Mouse (Mus musculus) lung, embryonic 14.5 days (tissue): Measurements from ENCODE around the gene Lrp5. TPM values are rescaled to one million over a fixed set of nuclear protein-coding genes. Genes with fewer than 3 reads are reported as not detected.

Source experiments
- ATAC-seq: fragments of 200-750 bp; cut with Nextera tagmentation; 2 replicates; pipeline ENCODE4 v1.8.0; 2017; ENCODE audit warnings: mild to moderate bottlenecking, moderate TSS enrichment, moderate library complexity; ENCODE audit not compliant: insufficient read depth
- DNase-seq: peaks from one replicate; pipeline ENCODE4 v3.0.0-alpha.2; 2015
- H3K27ac ChIP-seq: fragments of 300-500 bp; sonication (generic); 2 replicates; pipeline ENCODE4 v1.5.1; 2014; ENCODE audit warnings: low read depth, mild to moderate bottlenecking, moderate library complexity
- H3K27me3 ChIP-seq: fragments of 300-500 bp; sonication (generic); 2 replicates; pipeline ENCODE4 v1.6.1; 2014; ENCODE audit warnings: low read length, control low read depth; ENCODE audit not compliant: insufficient read depth
- H3K36me3 ChIP-seq: fragments of 300-500 bp; sonication (generic); 2 replicates; pipeline ENCODE4 v1.6.1; 2014; ENCODE audit warnings: control low read depth; ENCODE audit not compliant: insufficient read depth
- H3K4me1 ChIP-seq: fragments of 300-500 bp; sonication (generic); 2 replicates; pipeline ENCODE4 v1.6.1; 2014; ENCODE audit warnings: antibody characterized with exemption, control low read depth; ENCODE audit not compliant: insufficient read depth
- H3K4me2 ChIP-seq: fragments of 300-500 bp; sonication (generic); 2 replicates; pipeline ENCODE4 v1.6.1; 2014; ENCODE audit warnings: mild to moderate bottlenecking
- H3K4me3 ChIP-seq: fragments of 300-500 bp; sonication (generic); 2 replicates; pipeline ENCODE4 v1.5.1; 2014; ENCODE audit warnings: low read depth, low read length
- H3K9ac ChIP-seq: fragments of 300-500 bp; sonication (generic); 2 replicates; pipeline ENCODE4 v1.6.1; 2014
- H3K9me3 ChIP-seq: fragments of 300-500 bp; sonication (generic); 2 replicates; pipeline ENCODE4 v1.6.1; 2016; ENCODE audit warnings: low read depth, low read length, control low read depth
- CTCF ChIP-seq: IDR thresholded peaks from 2 replicates; pipeline ENCODE4 v1.5.1; 2016; ENCODE audit warnings: antibody characterized with exemption, low read depth
- WGBS: fragments of 180-500 bp; shearing (Covaris S2); extraction: QIAGEN DNeasy Blood & Tissue Kit; methylation state at CpG from one replicate; pipeline ENCODE4 v1.1.7; 2014; 5-methylcytosine and 5-hydroxymethylcytosine counted together
- polyA plus RNA-seq: library from polyadenylated mRNA; unstranded; fragments of >200 nt; fragmentation: Nextera tagmentation; extraction: Ambion mirVana; gene quantifications from 2 replicates; pipeline ENCODE4 v1.2.1, GENCODE M21; 2014

Gene Lrp5
- polyA plus RNA-seq, 1 experiment from 2014 or later: 11.4 TPM

GRCm38 (mm10) chr19:3719362-3719891 is 33.1 kb upstream of the Lrp5 start:
- Histone ChIP-seq H3K27me3 (no peaks in the 10 kb centered on the region), H3K36me3 (peaks cover 37% of the 10 kb centered on the region), H3K9me3 (no peaks in the 10 kb centered on the region), H3K4me1 (no peaks in the 10 kb centered on the region), H3K4me3 (peak overlapping the region; percentile 39), H3K9ac (peak overlapping the region; percentile 48), H3K27ac (peak overlapping the region; percentile 31; the same call in 1 of the 2 replicates), H3K4me2 (peak overlapping the region; percentile 90)
- TF ChIP-seq CTCF: peak; percentile 71
- DNase-seq (peak; percentile 77), ATAC-seq (peak; percentile 86)
- WGBS: under 1% methylated on average over 27 of the region's 27 CpGs

- no peaks in the 10 kb centered on the region for H3K27me3 ChIP-seq
- peak overlapping the region; percentile 38; the same call in 1 of the 2 replicates for H3K27ac ChIP-seq
- peaks cover 38% of the 10 kb centered on the region for H3K36me3 ChIP-seq
- H3K4me3 ChIP-seq: peak overlapping the region; percentile 39
- H3K4me2 ChIP-seq: peak overlapping the region; percentile 90
- peak; percentile 74 for TF ChIP-seq CTCF
- 38% methylated on average over 19 of the region's 19 CpGs for WGBS
- H3K9me3 ChIP-seq: no peaks in the 10 kb centered on the region
- DNase-seq (peak; percentile 89), ATAC-seq (peak; percentile 85)
- no peaks in the 10 kb centered on the region for H3K4me1 ChIP-seq
- H3K9ac ChIP-seq: peak overlapping the region; percentile 48
Measured at GRCm38 (mm10) chr19:3718481-3719361, 32.4 kb upstream of the Lrp5 start.

GRCm38 (mm10) chr19:3714381-3714780 is 28.0 kb upstream of the Lrp5 start:
- ATAC-seq (no peak), DNase-seq (no peak)
- 88% methylated on average over 6 of the region's 6 CpGs for WGBS
- Histone ChIP-seq H3K27me3 (no peaks in the 10 kb centered on the region), H3K4me2 (no peak overlapping the region), H3K4me1 (no peaks in the 10 kb centered on the region), H3K9ac (no peak overlapping the region; the same call in 1 of the 2 replicates), H3K9me3 (no peaks in the 10 kb centered on the region), H3K27ac (no peak overlapping the region), H3K36me3 (peaks cover 38% of the 10 kb centered on the region), H3K4me3 (no peak overlapping the region)
- no peak for TF ChIP-seq CTCF

GRCm38 (mm10) chr19:3710436-3710835 is 24.1 kb upstream of the Lrp5 start:
- WGBS: 94% methylated on average over 2 of the region's 2 CpGs
- Histone ChIP-seq H3K9me3 (no peaks in the 10 kb centered on the region), H3K4me2 (no peak overlapping the region), H3K27me3 (no peaks in the 10 kb centered on the region), H3K4me3 (no peak overlapping the region), H3K36me3 (peaks cover 7% of the 10 kb centered on the region), H3K27ac (no peak overlapping the region), H3K4me1 (no peaks in the 10 kb centered on the region; the same call in 1 of the 2 replicates), H3K9ac (no peak overlapping the region)
- no peak for DNase-seq
- TF ChIP-seq CTCF: no peak
- no peak for ATAC-seq

GRCm38 (mm10) chr19:3709013-3709787 is 22.8 kb upstream of the Lrp5 start:
- no peak overlapping the region for H3K27ac ChIP-seq
- TF ChIP-seq CTCF: no peak
- H3K27me3 ChIP-seq: no peaks in the 10 kb centered on the region
- no peak for DNase-seq
- 26% methylated on average over 10 of the region's 10 CpGs for WGBS
- H3K4me2 ChIP-seq: peak overlapping the region; percentile 89
- H3K9me3 ChIP-seq: no peaks in the 10 kb centered on the region
- peak overlapping the region; percentile 81 for H3K9ac ChIP-seq
- peak overlapping the region; percentile 83 for H3K4me3 ChIP-seq
- H3K4me1 ChIP-seq: no peaks in the 10 kb centered on the region; the same call in 1 of the 2 replicates
- no peak for ATAC-seq
- H3K36me3 ChIP-seq: no peaks in the 10 kb centered on the region

GRCm38 (mm10) chr19:3708078-3709012 is 22.0 kb upstream of the Lrp5 start, which contains the start of gene 1810055G02Rik:
1810055G02Rik (plus strand) TSS chr19:3708293.
- under 1% methylated on average over 61 of the region's 61 CpGs for WGBS
- Histone ChIP-seq H3K36me3 (no peaks in the 10 kb centered on the region), H3K9ac (peak within 1 kb of the TSS; percentile 81), H3K4me1 (no peaks in the 10 kb centered on the region; the same call in 1 of the 2 replicates), H3K27me3 (no peaks in the 10 kb centered on the region), H3K9me3 (no peaks in the 10 kb centered on the region), H3K4me2 (peak within 1 kb of the TSS; percentile 89), H3K4me3 (peak within 1 kb of the TSS; percentile 83), H3K27ac (peak within 1 kb of the TSS; percentile 91)
- peak; percentile 98 for ATAC-seq
- DNase-seq: peak; percentile 99
- TF ChIP-seq CTCF: peak; percentile 31
